Mouse (Mus musculus) neural tube, embryonic 14.5 days (tissue): Measurements from ENCODE around the gene Cmtm4. TPM values are rescaled to one million over a fixed set of nuclear protein-coding genes. Genes with fewer than 3 reads are reported as not detected.

Experiments
- ATAC-seq: fragments of 200-750 bp; cut with Nextera tagmentation; 2 replicates; pipeline ENCODE4 v1.8.0; 2017; ENCODE audit warnings: low read depth, mild to moderate bottlenecking, moderate TSS enrichment, moderate library complexity
- H3K27ac ChIP-seq: fragments of 300-500 bp; sonication (generic); 2 replicates; pipeline ENCODE4 v1.5.1; 2014; ENCODE audit warnings: low read depth, mild to moderate bottlenecking, control low read depth, low read length, moderate library complexity, mixed read lengths
- H3K27me3 ChIP-seq: fragments of 300-500 bp; sonication (generic); 2 replicates; pipeline ENCODE4 v1.6.1; 2014; ENCODE audit warnings: low read length; ENCODE audit not compliant: control insufficient read depth, insufficient read depth
- H3K36me3 ChIP-seq: fragments of 300-500 bp; sonication (generic); 2 replicates; pipeline ENCODE4 v1.6.1; 2014; ENCODE audit warnings: low read length, mixed read lengths; ENCODE audit not compliant: control insufficient read depth, insufficient read depth
- H3K4me1 ChIP-seq: fragments of 300-500 bp; sonication (generic); 2 replicates; pipeline ENCODE4 v1.6.1; 2014; ENCODE audit warnings: low read length; ENCODE audit not compliant: control insufficient read depth, insufficient read depth
- H3K4me2 ChIP-seq: fragments of 300-500 bp; sonication (generic); 2 replicates; pipeline ENCODE4 v1.6.1; 2014; ENCODE audit warnings: mild to moderate bottlenecking, low read depth, low read length, control low read depth
- H3K4me3 ChIP-seq: fragments of 300-500 bp; sonication (generic); 2 replicates; pipeline ENCODE4 v1.5.1; 2014; ENCODE audit warnings: low read depth, low read length, control low read depth, mixed read lengths
- H3K9ac ChIP-seq: fragments of 300-500 bp; sonication (generic); replicated peaks from 2 replicates; pipeline ENCODE4 v1.6.1; 2014; ENCODE audit warnings: low read depth, mild to moderate bottlenecking, control low read depth, low read length, mixed read lengths
- H3K9me3 ChIP-seq: fragments of 300-500 bp; sonication (generic); 2 replicates; pipeline ENCODE4 v1.6.1; 2016; ENCODE audit warnings: low read length; ENCODE audit not compliant: control insufficient read depth
- WGBS: fragments of 180-500 bp; shearing (Covaris S2); extraction: QIAGEN DNeasy Blood & Tissue Kit; methylation state at CpG from one replicate; pipeline ENCODE4 v1.1.7; 2014; 5-methylcytosine and 5-hydroxymethylcytosine counted together
- polyA plus RNA-seq: library from polyadenylated mRNA; unstranded; fragments of >200 nt; fragmentation: Nextera tagmentation; extraction: Ambion mirVana; gene quantifications from 2 replicates; pipeline ENCODE4 v1.2.1, GENCODE M21; 2014

Gene Cmtm4
- polyA plus RNA-seq, 1 experiment from 2014 or later: 3.9 TPM

GRCm38 (mm10) chr8:104414204-104414603, 18.6 kb upstream of the Cmtm4 start:
- no peaks in the 10 kb centered on the region for H3K4me1 ChIP-seq
- H3K4me3 ChIP-seq: no peak overlapping the region
- H3K9ac ChIP-seq: no peak overlapping the region
- WGBS: 43% methylated on average over 3 of the region's 3 CpGs
- H3K9me3 ChIP-seq: no peaks in the 10 kb centered on the region
- no peak overlapping the region for H3K27ac ChIP-seq
- no peaks in the 10 kb centered on the region for H3K27me3 ChIP-seq
- peaks cover 13% of the 10 kb centered on the region for H3K36me3 ChIP-seq
- ATAC-seq: 0 out of 2 replicates have a peak, but pooled peaks have one; percentile 29
- H3K4me2 ChIP-seq: no peak overlapping the region

- Histone ChIP-seq H3K4me3 (no peak overlapping the region), H3K4me1 (no peaks in the 10 kb centered on the region), H3K36me3 (peaks cover 11% of the 10 kb centered on the region), H3K27ac (no peak overlapping the region), H3K9me3 (no peaks in the 10 kb centered on the region), H3K4me2 (no peak overlapping the region), H3K27me3 (no peaks in the 10 kb centered on the region), H3K9ac (no peak overlapping the region)
- 84% methylated on average over 4 of the region's 4 CpGs for WGBS
- peak; percentile 37 for ATAC-seq
Observed at GRCm38 (mm10) chr8:104413770-104414169, 18.2 kb upstream of the Cmtm4 start.

DNA sequence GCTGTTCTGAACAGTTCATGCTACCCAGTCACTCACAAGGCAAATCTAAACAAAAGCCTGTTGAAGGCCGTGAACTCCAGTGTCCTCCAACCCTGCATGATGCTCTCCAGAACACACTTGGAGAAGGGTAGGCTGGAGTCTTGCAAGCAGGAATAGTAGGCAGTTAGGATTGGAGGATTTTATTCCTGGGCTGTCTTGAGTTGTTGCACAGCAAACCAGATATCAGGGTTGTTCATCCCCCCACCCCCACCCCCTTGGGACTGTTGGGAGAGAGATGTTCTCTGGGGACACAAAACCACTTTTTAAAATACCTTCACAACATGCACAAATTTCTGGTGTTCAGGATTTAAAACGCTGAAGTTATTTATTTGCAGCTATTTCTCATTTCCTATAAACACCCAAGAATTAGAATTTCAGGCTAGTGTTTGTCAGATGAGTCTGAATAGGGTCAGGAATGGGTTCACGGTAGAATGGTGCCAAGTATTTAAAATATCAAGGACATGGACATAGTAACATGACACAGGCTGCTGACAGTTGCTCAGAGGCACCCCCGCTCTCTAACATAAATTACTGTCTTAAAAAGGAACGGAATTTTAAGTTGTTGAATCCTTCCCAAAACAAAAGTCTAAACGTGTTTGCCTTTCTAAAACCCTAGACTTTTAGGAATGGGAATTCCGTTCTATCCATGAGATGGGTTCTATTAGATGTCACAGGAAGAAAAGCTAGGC, 17.4 kb upstream of the Cmtm4 start:
- ATAC-seq: no peak
- Histone ChIP-seq H3K27me3 (no peaks in the 10 kb centered on the region), H3K4me2 (no peak overlapping the region), H3K9me3 (no peaks in the 10 kb centered on the region), H3K27ac (no peak overlapping the region), H3K9ac (no peak overlapping the region), H3K36me3 (peaks cover 7% of the 10 kb centered on the region), H3K4me3 (no peak overlapping the region), H3K4me1 (no peaks in the 10 kb centered on the region)
- WGBS: 73% methylated on average over 7 of the region's 7 CpGs

DNA sequence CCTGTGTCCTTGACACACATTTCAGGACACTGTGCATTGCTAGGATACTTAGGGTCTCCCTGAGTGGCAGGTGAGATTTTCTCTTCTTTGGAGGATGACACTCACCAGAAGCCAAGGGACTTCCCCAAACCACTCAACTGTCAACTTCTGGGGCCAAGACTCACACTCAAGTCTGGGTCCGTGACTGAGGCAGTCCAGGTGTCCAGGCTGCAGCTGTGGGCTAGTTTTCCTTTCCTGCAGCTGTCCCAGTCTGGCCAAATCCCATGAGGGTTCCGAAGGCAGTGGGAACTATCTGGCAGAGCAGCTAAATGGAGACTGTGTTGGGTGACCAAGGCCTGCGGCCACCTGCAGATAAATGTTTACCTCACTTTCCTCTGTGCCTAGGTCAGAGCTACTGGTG, 16.4 kb upstream of the Cmtm4 start:
- 96% methylated on average over 3 of the region's 3 CpGs for WGBS
- no peaks in the 10 kb centered on the region for H3K27me3 ChIP-seq
- no peak overlapping the region for H3K9ac ChIP-seq

GRCm38 (mm10) chr8:104411468-104411867, 15.9 kb upstream of the Cmtm4 start:
- no peak for ATAC-seq
- Histone ChIP-seq H3K9me3 (no peaks in the 10 kb centered on the region), H3K27ac (no peak overlapping the region), H3K4me1 (no peaks in the 10 kb centered on the region), H3K36me3 (no peaks in the 10 kb centered on the region), H3K27me3 (no peaks in the 10 kb centered on the region), H3K9ac (no peak overlapping the region), H3K4me3 (no peak overlapping the region), H3K4me2 (no peak overlapping the region)
- 93% methylated on average over 3 of the region's 3 CpGs for WGBS

More for the DNA sequence above, 16.4 kb upstream of the Cmtm4 start:
- Histone ChIP-seq H3K9me3 (no peaks in the 10 kb centered on the region), H3K27ac (no peak overlapping the region), H3K4me2 (no peak overlapping the region), H3K36me3 (peaks cover under 1% of the 10 kb centered on the region), H3K4me3 (no peak overlapping the region), H3K4me1 (no peaks in the 10 kb centered on the region)
- no peak for ATAC-seq

DNA sequence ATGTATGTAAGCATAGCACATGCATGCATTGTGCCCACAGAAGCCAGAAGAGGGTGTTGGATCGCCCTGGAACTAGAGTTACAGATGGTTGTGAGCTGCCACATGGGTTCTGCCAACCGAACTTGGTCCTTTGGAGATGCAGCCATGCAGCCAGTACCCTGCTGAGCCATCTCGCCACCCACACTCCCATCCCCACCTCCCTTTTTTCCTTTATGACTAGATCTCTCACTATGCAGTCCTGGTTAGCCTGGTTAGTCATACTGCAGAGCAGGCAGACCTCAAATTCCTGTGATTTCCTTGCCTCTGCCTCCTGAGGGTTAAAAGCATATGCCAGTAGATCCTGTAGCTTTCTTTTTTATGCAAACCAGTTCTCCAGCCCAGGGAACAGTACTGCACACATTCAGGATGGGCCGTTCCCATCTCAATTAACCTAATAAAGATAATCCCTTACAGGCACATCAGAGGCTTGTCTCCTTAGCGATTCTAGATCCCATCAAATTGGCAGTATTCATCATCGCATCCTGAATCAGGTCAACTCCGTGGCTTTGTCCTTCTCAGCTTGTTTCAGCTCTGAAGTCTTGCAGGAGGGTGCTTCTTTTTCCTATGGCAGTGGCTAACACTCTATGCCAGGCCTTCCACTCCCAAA, 15.1 kb upstream of the Cmtm4 start:
- Histone ChIP-seq H3K9ac (no peak overlapping the region), H3K9me3 (no peaks in the 10 kb centered on the region), H3K4me1 (no peaks in the 10 kb centered on the region), H3K4me2 (no peak overlapping the region), H3K27me3 (no peaks in the 10 kb centered on the region), H3K27ac (no peak overlapping the region), H3K4me3 (no peak overlapping the region), H3K36me3 (no peaks in the 10 kb centered on the region)
- ATAC-seq: no peak
- WGBS: 51% methylated on average over 7 of the region's 7 CpGs

- Histone ChIP-seq H3K4me3 (no peak overlapping the region), H3K9ac (no peak overlapping the region), H3K27ac (no peak overlapping the region), H3K36me3 (no peaks in the 10 kb centered on the region), H3K9me3 (no peaks in the 10 kb centered on the region), H3K4me1 (no peaks in the 10 kb centered on the region), H3K27me3 (no peaks in the 10 kb centered on the region), H3K4me2 (no peak overlapping the region)
- 89% methylated on average over 7 of the region's 7 CpGs for WGBS
- ATAC-seq: no peak
Observed at GRCm38 (mm10) chr8:104408328-104409110, 12.9 kb upstream of the Cmtm4 start.

DNA sequence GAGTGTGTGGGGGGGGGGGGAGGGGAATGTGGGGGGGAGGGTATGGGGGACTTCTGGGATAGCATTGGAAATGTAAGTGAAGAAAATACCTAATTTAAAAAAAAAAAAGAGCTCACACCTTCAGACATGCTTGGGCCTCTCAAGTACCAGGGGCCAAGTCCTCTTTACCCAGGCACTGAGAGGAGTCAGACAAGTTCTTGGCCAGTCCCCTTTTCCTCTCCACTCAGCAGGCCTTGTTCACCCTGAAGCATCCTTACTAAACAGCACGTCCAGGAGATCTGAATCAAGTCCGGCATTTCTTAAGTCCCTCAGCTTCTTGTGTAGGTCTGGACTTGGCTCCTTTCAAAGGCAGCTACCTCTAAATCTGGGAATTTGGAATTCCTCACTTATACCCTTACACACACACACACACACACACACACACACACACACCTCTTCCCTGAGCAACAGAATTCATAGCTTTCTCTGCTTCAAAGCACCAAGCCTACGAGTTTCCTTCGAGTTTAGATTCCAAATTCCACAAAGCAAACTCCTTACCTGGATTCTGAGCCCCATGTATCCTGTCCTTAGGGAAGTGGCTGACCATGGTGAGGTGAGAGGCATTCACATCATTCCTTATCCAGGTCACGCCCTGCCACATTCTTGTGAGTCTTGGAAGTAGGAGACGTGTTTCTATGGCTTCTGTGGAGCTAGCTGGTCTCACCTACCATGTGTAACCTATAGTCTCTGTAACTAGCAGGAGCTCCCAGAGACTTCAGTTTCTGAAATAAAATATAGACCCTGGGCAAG, 10.9 kb upstream of the Cmtm4 start:
- no peak overlapping the region for H3K9ac ChIP-seq
- H3K36me3 ChIP-seq: no peaks in the 10 kb centered on the region
- ATAC-seq: no peak
- WGBS: 87% methylated on average over 6 of the region's 6 CpGs
- no peak overlapping the region for H3K4me2 ChIP-seq
- no peaks in the 10 kb centered on the region for H3K4me1 ChIP-seq
- no peak overlapping the region for H3K27ac ChIP-seq
- no peak overlapping the region for H3K4me3 ChIP-seq
- H3K27me3 ChIP-seq: no peaks in the 10 kb centered on the region
- no peaks in the 10 kb centered on the region for H3K9me3 ChIP-seq
